Mouse (Mus musculus) testis, postnatal 10 days (tissue): Measurements from ENCODE around the gene Znrf1.
"Not testable (repeated sequence)": the region's sequence is repeated elsewhere in the genome, so short reads cannot be mapped to it uniquely, and the experiment has no call there.

Experiments used
- DNase-seq: peaks from one replicate; pipeline ENCODE4 v3.0.0; 2021; ENCODE audit warnings: low spot score

Znrf1 gene

GRCm38 (mm10) chr8:111536031-111536977 is at the start of gene Znrf1:
Gene Znrf1, plus strand, starts transcription at chr8:111536097.
- peak; percentile 83 for DNase-seq

GRCm38 (mm10) chr8:111490034-111490591 is 45.8 kb upstream of the Znrf1 start:
- DNase-seq = no peak

GRCm38 (mm10) chr8:111491191-111491590 is 44.7 kb upstream of the Znrf1 start:
- no peak for DNase-seq

DNA sequence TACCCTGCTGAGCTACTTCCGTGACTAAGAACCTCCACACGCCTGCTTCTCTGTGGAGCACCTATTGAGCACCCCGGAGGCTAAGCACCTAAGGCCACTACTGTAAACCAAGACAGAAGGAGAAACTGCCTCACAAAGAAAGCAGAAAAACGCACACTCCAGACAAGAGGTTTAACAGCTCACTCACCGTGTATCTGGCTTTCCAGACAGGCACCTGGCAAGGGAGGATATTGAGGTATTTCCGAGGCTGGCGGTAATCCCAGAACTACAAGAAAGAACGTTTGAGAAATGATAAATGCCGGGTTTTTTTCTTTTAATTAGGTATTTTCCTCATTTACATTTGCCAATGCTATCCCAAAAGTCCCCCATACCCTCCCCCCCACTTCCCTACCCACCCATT is 43.4 kb upstream of the Znrf1 start:
- no peak for DNase-seq

- DNase-seq = no peak
These were observed 42.7 kb upstream of the Znrf1 start for GRCm38 (mm10) chr8:111493176-111493575.

- DNase-seq = no peak
These were observed 39.6 kb upstream of the Znrf1 start for GRCm38 (mm10) chr8:111496326-111496725.

- DNase-seq = not testable (repeated sequence)
These were observed 37.6 kb upstream of the Znrf1 start for GRCm38 (mm10) chr8:111498249-111498648.

DNA sequence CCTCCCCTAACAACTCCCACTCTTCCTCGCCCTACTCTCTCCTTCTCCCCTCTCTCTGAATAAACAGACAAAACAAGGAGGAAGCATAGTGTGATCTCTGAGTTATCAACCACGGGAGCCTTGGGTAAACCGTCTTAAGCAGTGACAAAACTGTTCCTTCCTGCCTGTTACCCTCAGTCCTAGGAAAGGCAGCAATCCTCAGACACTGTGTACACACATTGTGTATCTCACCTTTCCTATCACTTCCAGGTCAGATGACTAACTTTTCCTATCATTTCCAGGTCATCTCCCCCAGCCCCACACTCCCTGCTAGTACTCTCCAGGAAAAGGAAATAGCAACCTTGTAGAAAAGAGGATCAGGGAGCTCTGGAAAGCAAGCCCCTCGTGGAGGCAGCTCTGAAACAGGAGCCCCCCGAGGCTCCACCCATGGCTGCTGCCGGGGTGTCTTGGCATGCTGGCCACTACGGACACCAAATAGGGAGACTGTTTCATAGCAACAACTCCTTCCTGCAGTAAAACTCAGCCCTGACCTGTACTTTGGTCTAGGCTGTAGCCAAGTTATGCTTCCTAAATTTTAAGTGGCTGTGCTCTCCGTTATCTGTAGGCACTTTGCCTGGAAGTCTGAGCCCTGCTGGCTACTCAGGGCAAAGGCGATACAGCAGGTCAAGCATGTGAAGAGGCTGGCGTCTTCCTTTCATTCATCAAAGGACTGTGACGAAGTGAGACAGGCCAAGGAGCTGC is 34.0 kb upstream of the Znrf1 start:
- DNase-seq = no peak

GRCm38 (mm10) chr8:111508566-111508965 is 27.3 kb upstream of the Znrf1 start:
- DNase-seq = no peak

- DNase-seq = no peak
These were observed 26.6 kb upstream of the Znrf1 start for GRCm38 (mm10) chr8:111509278-111509677.

GRCm38 (mm10) chr8:111510401-111510800 is 25.5 kb upstream of the Znrf1 start:
- no peak for DNase-seq

- DNase-seq = no peak
These were observed 23.0 kb upstream of the Znrf1 start for GRCm38 (mm10) chr8:111512941-111513340.

DNA sequence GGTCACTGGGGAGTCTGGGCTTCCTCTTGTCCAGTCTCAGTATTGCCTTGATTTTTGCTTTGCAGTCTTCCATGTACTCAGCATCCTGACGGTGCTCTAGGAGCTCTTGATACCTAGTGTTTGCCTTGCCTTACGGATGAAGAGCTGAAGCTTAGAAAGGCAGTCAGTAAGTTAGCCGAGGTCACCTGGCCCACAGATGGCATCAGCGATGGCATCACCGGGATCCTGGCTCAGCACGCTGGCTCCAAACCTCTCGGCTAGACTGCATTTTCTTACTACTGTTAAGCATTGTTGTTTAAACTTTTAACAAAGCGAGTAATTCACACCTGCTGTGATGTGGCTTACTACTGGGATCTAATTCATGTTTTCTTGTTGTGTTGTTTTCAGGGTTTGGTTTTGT is 22.5 kb upstream of the Znrf1 start:
- DNase-seq = no peak

- DNase-seq = no peak
These were observed 19.4 kb upstream of the Znrf1 start for GRCm38 (mm10) chr8:111516451-111517035.

DNA sequence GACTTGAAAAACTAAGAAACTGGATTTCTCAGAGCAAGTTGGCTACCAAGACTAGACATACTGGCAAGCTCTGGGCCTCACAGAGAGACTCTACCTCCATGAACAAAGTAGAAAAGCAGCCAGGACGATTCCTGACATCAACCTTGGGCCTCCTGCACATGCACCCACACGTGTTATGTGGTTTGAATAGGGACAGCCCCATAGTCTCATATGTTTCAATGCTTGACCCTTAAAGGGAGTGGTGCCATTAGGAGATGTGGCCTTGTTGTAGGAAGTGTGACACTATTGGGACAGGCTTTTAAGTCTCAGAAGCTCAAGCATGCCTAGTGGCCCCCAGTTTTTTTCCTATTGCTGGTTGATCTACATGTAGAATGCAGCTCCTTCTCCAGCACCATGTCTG is 18.4 kb upstream of the Znrf1 start:
- no peak for DNase-seq

GRCm38 (mm10) chr8:111521713-111522429 is 14.0 kb upstream of the Znrf1 start, which contains the start of gene Wdr59:
Gene Wdr59, minus strand, starts transcription at chr8:111522092.
- peak; percentile 98 for DNase-seq

DNA sequence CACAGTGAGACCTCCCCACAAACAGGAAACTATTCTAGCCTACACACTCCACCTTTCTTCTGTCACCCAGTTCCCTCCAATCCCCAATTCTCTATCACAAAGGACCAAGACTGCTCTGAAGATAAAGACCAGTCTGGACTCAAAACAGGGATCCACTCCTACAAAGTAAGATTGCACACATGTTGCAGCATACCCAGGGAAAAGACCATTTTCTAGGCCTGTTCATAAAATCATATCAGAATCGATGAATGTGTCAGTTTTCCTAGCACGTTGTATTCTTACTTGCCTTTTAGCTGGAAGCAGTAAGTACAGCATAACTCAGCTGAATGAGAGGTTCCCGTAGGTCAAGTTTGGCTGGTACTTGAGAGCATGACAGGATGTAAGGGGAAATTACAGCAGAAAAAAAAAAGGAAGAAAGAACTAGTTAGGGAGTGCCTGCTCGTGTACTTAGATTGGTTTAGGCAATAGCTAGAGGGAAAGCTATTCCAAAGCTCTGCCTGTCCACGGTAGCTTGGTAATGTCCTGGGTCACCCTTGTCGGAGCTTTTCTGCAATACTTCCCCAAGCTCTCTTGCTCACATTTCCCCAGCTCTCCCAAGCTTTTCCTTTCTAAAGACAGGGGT is 9.4 kb upstream of the Znrf1 start:
- DNase-seq = no peak

DNA sequence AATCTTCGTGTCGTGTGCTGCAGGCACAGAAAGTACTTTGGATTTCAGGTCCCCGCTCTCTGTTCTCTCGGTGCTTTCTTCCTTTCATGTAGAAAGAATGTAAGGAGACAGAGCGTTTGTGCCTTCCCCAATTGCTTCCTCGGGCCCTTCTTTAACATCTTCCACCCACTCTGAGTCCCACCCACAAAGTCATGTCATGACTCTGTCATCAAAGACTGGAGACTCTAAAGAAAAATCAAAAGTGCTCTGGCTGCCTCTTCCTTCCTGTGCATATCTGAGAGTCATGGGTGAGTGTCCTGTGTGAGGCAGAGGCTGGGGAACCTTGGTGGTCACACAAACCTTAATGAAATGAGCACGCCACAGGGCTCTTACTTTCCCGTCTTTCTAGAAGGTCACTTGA is 8.7 kb upstream of the Znrf1 start:
- no peak for DNase-seq

- DNase-seq = no peak
These were observed 7.8 kb upstream of the Znrf1 start for GRCm38 (mm10) chr8:111528071-111528470.

- DNase-seq = no peak
These were observed 4.7 kb upstream of the Znrf1 start for GRCm38 (mm10) chr8:111531191-111531590.

DNA sequence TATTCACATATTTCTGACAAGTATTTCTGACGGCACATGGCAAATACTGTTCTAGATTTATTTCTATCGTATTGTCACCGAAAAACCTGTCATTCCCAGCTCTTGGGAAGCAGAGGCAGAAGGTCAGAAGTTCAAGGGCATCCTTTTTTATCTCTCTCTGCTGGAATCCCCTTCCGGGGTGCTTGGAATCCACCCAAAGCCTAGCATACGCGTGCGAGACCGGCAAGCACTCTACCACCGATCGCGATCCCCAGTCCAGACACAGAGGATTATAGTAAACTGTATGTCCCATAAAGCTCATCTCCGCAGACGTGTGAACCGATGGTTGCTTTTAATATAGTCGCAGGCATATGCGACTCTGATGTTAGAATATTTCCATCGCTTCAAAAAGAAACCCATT is 4.3 kb upstream of the Znrf1 start:
- DNase-seq = no peak
